In the genomic region with DNA sequence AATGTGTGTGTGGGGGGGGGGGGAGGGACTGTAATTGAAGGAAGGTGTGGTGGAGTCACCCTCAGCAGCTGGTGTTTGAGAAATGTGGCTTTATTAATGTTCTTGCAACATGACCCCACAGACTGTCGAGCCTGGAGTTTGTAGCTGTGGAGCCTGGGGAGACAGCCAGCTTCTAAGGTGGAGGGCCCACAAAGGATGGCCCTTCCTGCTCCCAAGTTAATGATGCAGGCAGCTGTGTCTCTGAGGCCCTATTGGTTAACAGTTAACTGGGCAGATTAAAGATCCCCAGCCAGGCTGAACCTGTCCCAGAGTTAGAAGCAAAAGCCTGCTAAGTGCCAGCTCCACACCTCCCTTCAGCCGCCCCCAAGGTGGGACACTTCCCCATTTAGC, we compare ENCODE assay signal across 9 mouse cellular contexts.
DNase-seq lines count a peak whose midpoint lies in the region; ATAC-seq and TF ChIP-seq lines count a peak whose summit lies in the region.
"Had no signal": no experiment of that assay in that cellular context is flagged by ENCODE, and none has a peak within 500 bp of the region (broad histone marks: within the 10 kb centered on the region; RNA-seq: fewer than 3 reads in every experiment).

No protein-coding gene starts in this region.

- no peak overlapping the region for H3K9ac ChIP-seq in lung, postnatal 0 days (replicated peaks; ENCODE audit: low read depth)
- no peak overlapping the region for H3K9ac ChIP-seq in stomach, postnatal 0 days (ENCODE audit: low read length)
- H3K9ac ChIP-seq in hindbrain, embryonic 16.5 days (ENCODE audit: low read depth, low read length): no peak overlapping the region
- H3K9ac ChIP-seq: liver, embryonic 14.5 days had no signal

- ATAC-seq in lung, postnatal 0 days: no peak; the same call in 1 of the 2 replicates
- no peak; the same call in 1 of the 2 replicates for ATAC-seq in stomach, postnatal 0 days (ENCODE audit: low FRiP score, low TSS enrichment)
- ATAC-seq in hindbrain, embryonic 16.5 days: no peak

- H3K4me2 ChIP-seq in lung, postnatal 0 days (replicated peaks; ENCODE audit: low read depth, low read length): no peak overlapping the region
- H3K4me2 ChIP-seq in stomach, postnatal 0 days (replicated peaks; ENCODE audit: low read depth): no peak overlapping the region
- H3K4me2 ChIP-seq in hindbrain, embryonic 16.5 days (ENCODE audit: low read length): no peak overlapping the region

- WGBS in lung, postnatal 0 days: 34% methylated on average over 2 of the region's 2 CpGs
- WGBS in lung, adult 2 months: 56% methylated on average over 2 of the region's 2 CpGs
- 43% methylated on average over 2 of the region's 2 CpGs for WGBS in stomach, postnatal 0 days
- 19% methylated on average over 2 of the region's 2 CpGs for WGBS in hindbrain, embryonic 16.5 days

- no peak overlapping the region for H3K4me3 ChIP-seq in lung, postnatal 0 days (ENCODE audit: low read depth, low read length)
- H3K4me3 ChIP-seq in lung, adult 2 months (replicated peaks; ENCODE audit: extremely low read depth, low read depth, low read length): no peak overlapping the region
- H3K4me3 ChIP-seq in stomach, postnatal 0 days (ENCODE audit: low read depth, low read length): no peak overlapping the region
- no peak overlapping the region for H3K4me3 ChIP-seq in hindbrain, embryonic 16.5 days (ENCODE audit: low read length)

- TF ChIP-seq POLR2A in lung, adult 2 months (IDR thresholded peaks at IDR 0.05; ENCODE audit: borderline replicate concordance, extremely low read depth, low read depth, low read length): no peak

- no peak for TF ChIP-seq EP300 in lung, postnatal 0 days (IDR thresholded peaks at IDR 0.05)
- TF ChIP-seq EP300 in stomach, postnatal 0 days (optimal IDR thresholded peaks at IDR 0.05): no peak

- no peaks in the 10 kb centered on the region for H3K36me3 ChIP-seq in lung, postnatal 0 days (ENCODE audit: insufficient read depth, low read length)
- H3K36me3 ChIP-seq in stomach, postnatal 0 days (ENCODE audit: control insufficient read depth, insufficient read depth, low read length): no peaks in the 10 kb centered on the region
- no peaks in the 10 kb centered on the region for H3K36me3 ChIP-seq in hindbrain, embryonic 16.5 days (ENCODE audit: control insufficient read depth, insufficient read depth, low read length)

- H3K9me3 ChIP-seq in lung, postnatal 0 days (ENCODE audit: low read length): no peaks in the 10 kb centered on the region
- no peaks in the 10 kb centered on the region for H3K9me3 ChIP-seq in stomach, postnatal 0 days (ENCODE audit: control insufficient read depth, low read length)
- no peaks in the 10 kb centered on the region for H3K9me3 ChIP-seq in hindbrain, embryonic 16.5 days (ENCODE audit: control insufficient read depth, low read length)

- H3K27ac ChIP-seq in lung, postnatal 0 days (ENCODE audit: low read length): peak overlapping the region; percentile 68; the same call in 1 of the 2 replicates
- H3K27ac ChIP-seq in stomach, postnatal 0 days (replicated peaks): 0 out of 2 replicates have a peak overlapping the region, but pooled peaks have one; percentile 24
- no peak overlapping the region for H3K27ac ChIP-seq in hindbrain, embryonic 16.5 days (ENCODE audit: low read depth, low read length)
- H3K27ac ChIP-seq: liver, embryonic 14.5 days had no signal

- no peak for DNase-seq in lung, postnatal 0 days (ENCODE audit: low spot score)
- no peak for DNase-seq in lung, adult 2 months
- peak; percentile 49 for DNase-seq in heart, adult 8-10 months (ENCODE audit: low spot score)
- peak; percentile 84 for DNase-seq in kidney, postnatal 14 days
- no peak for DNase-seq in stomach, postnatal 0 days (ENCODE audit: low spot score)
- DNase-seq in spleen, adult 18-20 months: no peak
- DNase-seq in cerebellum, postnatal 14 days: no peak

- TF ChIP-seq CTCF in lung, postnatal 0 days (IDR thresholded peaks at IDR 0.05): no peak
- no peak for TF ChIP-seq CTCF in lung, adult 2 months (IDR thresholded peaks at IDR 0.05; ENCODE audit: insufficient read depth, low read length)
- no peak for TF ChIP-seq CTCF in stomach, postnatal 0 days (IDR thresholded peaks at IDR 0.05; ENCODE audit: low read depth)

- H3K4me1 ChIP-seq in lung, postnatal 0 days (ENCODE audit: insufficient read depth, low read depth, low read length): peaks cover 13% of the 10 kb centered on the region; the same call in 1 of the 2 replicates
- peaks cover 9% of the 10 kb centered on the region for H3K4me1 ChIP-seq in lung, adult 2 months (ENCODE audit: control insufficient read depth, insufficient read depth, low read length)
- peaks cover 2% of the 10 kb centered on the region; the same call in 1 of the 2 replicates for H3K4me1 ChIP-seq in stomach, postnatal 0 days (replicated peaks; ENCODE audit: control insufficient read depth, insufficient read depth)
- peaks cover 18% of the 10 kb centered on the region for H3K4me1 ChIP-seq in hindbrain, embryonic 16.5 days (ENCODE audit: control insufficient read depth, insufficient read depth, low read depth, low read length)

- no peaks in the 10 kb centered on the region for H3K27me3 ChIP-seq in lung, postnatal 0 days (replicated peaks; ENCODE audit: insufficient read depth, low read length)
- H3K27me3 ChIP-seq in stomach, postnatal 0 days (ENCODE audit: control insufficient read depth, insufficient read depth, low read length): no peaks in the 10 kb centered on the region
- no peaks in the 10 kb centered on the region for H3K27me3 ChIP-seq in hindbrain, embryonic 16.5 days (replicated peaks; ENCODE audit: control insufficient read depth, insufficient read depth, low read length)

Comparison
In these comparisons a context has a peak if more than half of its experiments do, and no peak if none do; other contexts are left out.
1. DNase-seq: peak in heart, adult 8-10 months (single experiment) and kidney, postnatal 14 days (single experiment); none in lung, postnatal 0 days (single experiment), lung, adult 2 months (single experiment), stomach, postnatal 0 days (single experiment), spleen, adult 18-20 months (0 of 2) and cerebellum, postnatal 14 days (0 of 2).